Mouse (Mus musculus): ENCODE data around the gene Slc12a1. TPM values are rescaled to one million over a fixed set of nuclear protein-coding genes. Genes with fewer than 3 reads are reported as not detected.

The Slc12a1 gene
- total and polyA plus RNA-seq, 3 experiments = under 0.01 TPM; not detected in 2

GRCm38 (mm10) chr2:125217286-125217685, 65.0 kb downstream of the Slc12a1 start:
- DNase-seq (ENCODE audit: low spot score) (no peak), ATAC-seq (ENCODE audit: extremely low read depth, insufficient number of reproducible peaks, low FRiP score, poor library complexity, severe bottlenecking) (no peak)
- Histone ChIP-seq H3K4me1 (ENCODE audit: insufficient read depth, low read depth, low read length) (no peaks in the 10 kb centered on the region), H3K36me3 (replicated peaks) (no peaks in the 10 kb centered on the region), H3K27me3 (ENCODE audit: insufficient read depth, low read length) (no peaks in the 10 kb centered on the region), H3K4me3 (ENCODE audit: low read depth, low read length) (no peak overlapping the region), H3K9me3 (replicated peaks) (no peaks in the 10 kb centered on the region)
- TF ChIP-seq GATA1 (IDR thresholded peaks at IDR 0.05; ENCODE audit: borderline replicate concordance, low read length) (no peak), GATA2 (IDR thresholded peaks at IDR 0.05; ENCODE audit: borderline replicate concordance, low read depth, low read length) (no peak), CTCF (IDR thresholded peaks at IDR 0.05; ENCODE audit: low read depth, low read length) (no peak)

DNA sequence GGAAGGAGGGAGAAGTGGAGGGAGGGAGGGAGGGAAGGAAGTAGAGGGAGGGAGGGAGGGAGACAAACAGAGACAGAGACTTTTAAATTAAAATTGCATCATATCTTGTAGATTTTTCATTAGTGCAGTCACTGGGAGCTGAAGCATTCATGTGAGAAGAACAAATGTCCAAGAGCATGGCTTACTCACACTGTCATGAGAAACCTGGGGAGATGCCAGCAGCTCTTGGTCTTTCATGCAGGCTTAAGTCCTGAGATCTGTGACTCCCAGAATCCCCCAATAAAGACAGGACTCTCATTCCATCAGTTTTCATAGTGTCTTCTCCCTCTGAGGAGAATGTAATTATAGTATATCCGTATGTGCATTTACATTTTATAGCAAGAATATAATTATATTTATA, 66.3 kb downstream of the Slc12a1 start:
- Histone ChIP-seq H3K36me3 (replicated peaks) (no peaks in the 10 kb centered on the region), H3K9me3 (replicated peaks) (no peaks in the 10 kb centered on the region), H3K27me3 (ENCODE audit: insufficient read depth, low read length) (no peaks in the 10 kb centered on the region), H3K4me1 (ENCODE audit: insufficient read depth, low read depth, low read length) (no peaks in the 10 kb centered on the region), H3K4me3 (ENCODE audit: low read depth, low read length) (no peak overlapping the region)
- ATAC-seq (ENCODE audit: extremely low read depth, insufficient number of reproducible peaks, low FRiP score, poor library complexity, severe bottlenecking) = no peak
- TF ChIP-seq CTCF (IDR thresholded peaks at IDR 0.05; ENCODE audit: low read depth, low read length) = no peak
- no peak for TF ChIP-seq POLR2AphosphoS5 (IDR thresholded peaks at IDR 0.05; ENCODE audit: insufficient replicate concordance, low read depth, low read length)
- no peak for TF ChIP-seq TAL1 (conservative IDR thresholded peaks at IDR 0.05; ENCODE audit: low read depth, low read length)
- no peak for TF ChIP-seq GATA2 (IDR thresholded peaks at IDR 0.05; ENCODE audit: borderline replicate concordance, low read depth, low read length)
- no peak for TF ChIP-seq GATA1 (IDR thresholded peaks at IDR 0.05; ENCODE audit: borderline replicate concordance, low read length)
- DNase-seq (ENCODE audit: low spot score) = no peak

- no peaks in the 10 kb centered on the region for H3K4me1 ChIP-seq (ENCODE audit: insufficient read depth, low read depth, low read length)
- DNase-seq (ENCODE audit: low spot score) (no peak), ATAC-seq (ENCODE audit: extremely low read depth, insufficient number of reproducible peaks, low FRiP score, poor library complexity, severe bottlenecking) (no peak)
- H3K36me3 ChIP-seq (replicated peaks) = no peaks in the 10 kb centered on the region
- H3K9me3 ChIP-seq (replicated peaks) = no peaks in the 10 kb centered on the region
- no peak overlapping the region for H3K4me3 ChIP-seq (ENCODE audit: low read depth, low read length)
- no peak for TF ChIP-seq GATA2 (IDR thresholded peaks at IDR 0.05; ENCODE audit: borderline replicate concordance, low read depth, low read length)
- TF ChIP-seq CTCF (IDR thresholded peaks at IDR 0.05; ENCODE audit: low read depth, low read length) = no peak
- no peak for TF ChIP-seq POLR2AphosphoS5 (IDR thresholded peaks at IDR 0.05; ENCODE audit: insufficient replicate concordance, low read depth, low read length)
- H3K27me3 ChIP-seq (ENCODE audit: insufficient read depth, low read length) = no peaks in the 10 kb centered on the region
Observed at GRCm38 (mm10) chr2:125219268-125219667, 67.0 kb downstream of the Slc12a1 start.

DNA sequence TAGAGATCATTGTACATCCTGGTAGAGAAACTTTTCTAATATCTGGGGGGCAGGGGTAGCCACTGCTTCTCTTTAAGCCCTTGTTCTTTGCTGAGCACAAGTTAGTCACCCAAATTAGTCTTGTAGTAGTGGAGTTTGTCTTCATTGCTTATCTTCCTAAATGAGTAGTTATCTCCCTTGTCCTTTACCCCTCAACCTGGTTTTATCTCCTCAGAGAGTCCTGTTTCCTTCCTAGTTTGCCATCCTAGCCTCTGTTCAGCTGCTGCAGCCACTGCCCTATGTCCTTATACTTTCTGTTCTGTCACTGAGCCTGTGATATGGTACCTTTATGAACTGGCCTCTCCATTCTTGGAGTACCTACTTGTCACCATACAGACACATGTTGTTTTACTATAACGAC, 69.4 kb downstream of the Slc12a1 start:
- Histone ChIP-seq H3K4me3 (ENCODE audit: low read depth, low read length) (no peak overlapping the region), H3K27me3 (ENCODE audit: insufficient read depth, low read length) (no peaks in the 10 kb centered on the region; the same call in 1 of the 2 replicates), H3K4me1 (ENCODE audit: insufficient read depth, low read depth, low read length) (no peaks in the 10 kb centered on the region), H3K9me3 (replicated peaks) (no peaks in the 10 kb centered on the region), H3K36me3 (replicated peaks) (no peaks in the 10 kb centered on the region)
- DNase-seq (ENCODE audit: low spot score) = no peak
- no peak for ATAC-seq (ENCODE audit: extremely low read depth, insufficient number of reproducible peaks, low FRiP score, poor library complexity, severe bottlenecking)
- TF ChIP-seq POLR2AphosphoS5 (IDR thresholded peaks at IDR 0.05; ENCODE audit: insufficient replicate concordance, low read depth, low read length) (no peak), GATA1 (IDR thresholded peaks at IDR 0.05; ENCODE audit: borderline replicate concordance, low read length) (no peak), GATA2 (IDR thresholded peaks at IDR 0.05; ENCODE audit: borderline replicate concordance, low read depth, low read length) (no peak), TAL1 (conservative IDR thresholded peaks at IDR 0.05; ENCODE audit: low read depth, low read length) (no peak), CTCF (IDR thresholded peaks at IDR 0.05; ENCODE audit: low read depth, low read length) (no peak)

DNA sequence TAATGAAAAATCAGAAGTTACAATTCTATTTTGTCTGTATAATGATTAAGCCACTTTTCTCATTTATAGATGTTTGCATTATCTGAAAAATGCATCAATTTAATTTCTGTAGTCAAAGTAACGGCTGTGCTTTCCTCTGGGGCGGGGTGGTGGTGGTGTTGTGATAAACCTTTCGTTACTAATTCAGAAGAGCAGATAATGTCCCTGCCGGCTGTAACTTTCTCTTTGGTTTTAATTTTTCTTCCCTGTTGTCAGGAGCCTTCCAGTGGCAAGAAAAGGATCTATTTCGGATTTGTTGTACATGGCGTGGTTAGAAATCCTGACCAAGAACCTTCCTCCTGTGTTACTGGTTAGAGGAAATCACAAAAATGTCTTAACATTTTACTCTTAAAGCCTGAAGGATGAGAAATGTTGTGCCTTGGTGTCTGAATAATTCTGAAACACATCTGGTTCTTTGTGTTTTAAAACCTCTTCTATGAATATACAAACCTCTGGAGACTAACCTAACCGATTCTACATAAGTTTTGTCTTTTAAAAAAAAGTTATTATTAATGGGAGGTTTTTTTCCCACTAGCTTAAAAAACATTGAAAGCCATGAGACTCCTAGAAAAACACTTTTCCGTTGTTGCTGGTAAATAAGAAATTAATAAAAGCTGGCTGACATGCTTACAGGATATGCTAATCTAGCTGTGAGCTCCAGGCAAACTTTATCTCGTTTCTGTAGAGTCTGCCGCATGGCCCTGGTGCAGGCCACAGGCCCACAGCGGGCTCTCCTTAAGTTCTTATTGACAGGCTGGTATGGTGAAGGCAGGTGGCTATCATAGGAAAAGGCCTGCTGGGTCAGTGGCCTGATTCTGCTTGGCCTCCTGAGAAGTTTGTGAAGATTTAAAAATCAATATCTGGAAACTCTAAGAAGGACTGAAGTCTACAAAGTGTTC, 76.4 kb downstream of the Slc12a1 start:
- DNase-seq (ENCODE audit: low spot score) (no peak), ATAC-seq (ENCODE audit: extremely low read depth, insufficient number of reproducible peaks, low FRiP score, poor library complexity, severe bottlenecking) (no peak)
- Histone ChIP-seq H3K4me3 (ENCODE audit: low read depth, low read length) (no peak overlapping the region), H3K36me3 (replicated peaks) (no peaks in the 10 kb centered on the region), H3K9me3 (replicated peaks) (no peaks in the 10 kb centered on the region), H3K27me3 (ENCODE audit: insufficient read depth, low read length) (peaks cover 14% of the 10 kb centered on the region), H3K4me1 (ENCODE audit: insufficient read depth, low read depth, low read length) (no peaks in the 10 kb centered on the region)
- TF ChIP-seq POLR2AphosphoS5 (IDR thresholded peaks at IDR 0.05; ENCODE audit: insufficient replicate concordance, low read depth, low read length) (no peak), GATA1 (IDR thresholded peaks at IDR 0.05; ENCODE audit: borderline replicate concordance, low read length) (no peak), TAL1 (conservative IDR thresholded peaks at IDR 0.05; ENCODE audit: low read depth, low read length) (no peak), CTCF (IDR thresholded peaks at IDR 0.05; ENCODE audit: low read depth, low read length) (no peak), GATA2 (IDR thresholded peaks at IDR 0.05; ENCODE audit: borderline replicate concordance, low read depth, low read length) (no peak)

DNA sequence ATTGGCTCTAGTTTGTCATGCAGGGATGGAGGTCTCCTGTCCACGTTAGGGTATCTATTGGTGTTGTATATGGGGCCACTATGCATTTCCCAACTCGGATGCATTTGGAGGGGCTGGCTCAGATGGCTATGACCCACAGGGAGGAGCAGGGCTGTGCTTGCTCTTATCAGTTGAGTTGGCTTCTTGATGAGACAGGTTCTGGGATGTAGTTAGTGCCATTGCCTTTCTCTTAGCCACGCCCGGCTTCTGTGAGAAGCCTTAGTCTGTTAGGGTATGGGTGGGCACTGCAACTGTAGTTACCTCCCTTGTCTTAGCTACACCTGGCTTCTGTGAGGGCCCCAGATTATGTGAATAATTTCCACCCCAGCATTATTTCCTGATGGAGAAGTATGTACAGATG, 79.9 kb downstream of the Slc12a1 start:
- H3K9me3 ChIP-seq (replicated peaks) = no peaks in the 10 kb centered on the region
- no peak for TF ChIP-seq POLR2AphosphoS5 (IDR thresholded peaks at IDR 0.05; ENCODE audit: insufficient replicate concordance, low read depth, low read length)
- TF ChIP-seq TAL1 (conservative IDR thresholded peaks at IDR 0.05; ENCODE audit: low read depth, low read length) = no peak
- no peak for TF ChIP-seq GATA2 (IDR thresholded peaks at IDR 0.05; ENCODE audit: borderline replicate concordance, low read depth, low read length)
- no peak for TF ChIP-seq CTCF (IDR thresholded peaks at IDR 0.05; ENCODE audit: low read depth, low read length)
- TF ChIP-seq GATA1 (IDR thresholded peaks at IDR 0.05; ENCODE audit: borderline replicate concordance, low read length) = no peak
- no peaks in the 10 kb centered on the region for H3K36me3 ChIP-seq (replicated peaks)
- no peaks in the 10 kb centered on the region for H3K4me1 ChIP-seq (ENCODE audit: insufficient read depth, low read depth, low read length)
- ATAC-seq (ENCODE audit: extremely low read depth, insufficient number of reproducible peaks, low FRiP score, poor library complexity, severe bottlenecking) (no peak), DNase-seq (ENCODE audit: low spot score) (no peak)
- H3K27me3 ChIP-seq (ENCODE audit: insufficient read depth, low read length) = peaks cover 30% of the 10 kb centered on the region
- no peak overlapping the region for H3K4me3 ChIP-seq (ENCODE audit: low read depth, low read length)

Measured in G1E (cell line).